Mouse (Mus musculus) embryonic facial prominence, embryonic 13.5 days (tissue): ENCODE data around the gene Pank3. TPM values are rescaled to one million over a fixed set of nuclear protein-coding genes. Genes with fewer than 3 reads are reported as not detected.
A peak's percentile ranks its signal among the peaks of the same experiment; 100 is the strongest.

Source experiments
- microRNA counts: library from miRNA; unstranded; fragments of <30 nt; microRNA quantifications from one replicate; lab custom pipeline; 2016
- microRNA-seq: library from miRNA; unstranded; fragments of <30 nt; microRNA quantifications from one replicate; pipeline ENCODE4, GENCODE M21; 2016
- polyA plus RNA-seq: library from polyadenylated mRNA; unstranded; fragments of >200 nt; fragmentation: Nextera tagmentation; extraction: Ambion mirVana; gene quantifications from 2 replicates; pipeline ENCODE4 v1.2.1, GENCODE M21; 2015

Gene Pank3
- polyA plus RNA-seq, 1 experiment from 2014 or later = 15.1 TPM

MicroRNAs encoded within 50 kb of the gene (microRNA counts, 519-probe panel; counts per million panel counts)
- 4,738 counts per million, percentile 93 among the panel's probes with 10 or more counts for microRNA mmu-miR-103 (lab: Ali Mortazavi, UCI)

Small RNA genes lying within 50 kb of the gene (microRNA-seq; reads per million reads assigned to microRNA genes)
- gene Mir103-1 = 4.6 reads per million, percentile 17 among the genes with 10 or more reads in this experiment

Other genes with a start within 250 kb of the Pank3 start
- 0.22 and 0.29 TPM in 2 replicates for gene Fbll1, start 29.4 kb downstream of the Pank3 start, polyA plus RNA-seq
- 79.3 and 81.0 TPM in 2 replicates for gene Rars, start 65.0 kb downstream of the Pank3 start, polyA plus RNA-seq
- 3.5 and 4.8 TPM in 2 replicates for gene Wwc1, start 211.0 kb downstream of the Pank3 start, polyA plus RNA-seq